Comparison of ENCODE assay signal across 26 mouse cellular contexts in genomic region chr14:16558033-16558432, GRCm38 (mm10).
DNase-seq lines count a peak whose midpoint lies in the region; ATAC-seq and TF ChIP-seq lines count a peak whose summit lies in the region.
"Had no signal": no experiment of that assay in that cellular context is flagged by ENCODE, and none has a peak within 500 bp of the region (broad histone marks: within the 10 kb centered on the region; RNA-seq: fewer than 3 reads in every experiment).

No protein-coding gene starts in this region.

- no peak for TF ChIP-seq EP300 in heart, adult 2 months (IDR thresholded peaks at IDR 0.05; ENCODE audit: insufficient read depth, low read depth, low read length)

- H3K9ac ChIP-seq in heart, embryonic 13.5 days, result no peak overlapping the region
- H3K9ac ChIP-seq in heart, adult 2 months (ENCODE audit: low read depth, low read length), result no peak overlapping the region
- H3K9ac ChIP-seq in lung, embryonic 16.5 days (ENCODE audit: low read length), result no peak overlapping the region
- H3K9ac ChIP-seq: embryonic facial prominence, embryonic 12.5 days; hindbrain, embryonic 13.5 days; liver, embryonic 15.5 days; midbrain, embryonic 15.5 days; neural tube, embryonic 15.5 days had no signal

- H3K27ac ChIP-seq in heart, embryonic 13.5 days (replicated peaks), result peak overlapping the region; percentile 33
- no peak overlapping the region; the same call in 1 of the 2 replicates for H3K27ac ChIP-seq in heart, adult 2 months
- no peak overlapping the region for H3K27ac ChIP-seq in lung, embryonic 16.5 days (ENCODE audit: low read length)
- H3K27ac ChIP-seq: embryonic facial prominence, embryonic 12.5 days; hindbrain, embryonic 13.5 days; liver, embryonic 15.5 days; midbrain, embryonic 10.5 days; midbrain, embryonic 15.5 days; neural tube, embryonic 15.5 days had no signal

- peak; percentile 39; the same call in 1 of the 2 replicates for ATAC-seq in heart, embryonic 13.5 days (ENCODE audit: extremely low read depth, insufficient number of reproducible peaks, low FRiP score, low TSS enrichment)
- peak; percentile 42; the same call in 1 of the 2 replicates for ATAC-seq in lung, embryonic 16.5 days (ENCODE audit: low read depth)
- ATAC-seq: forebrain, embryonic 16.5 days; midbrain, embryonic 15.5 days; Patski had no signal

- no peaks in the 10 kb centered on the region for H3K27me3 ChIP-seq in heart, embryonic 13.5 days (replicated peaks)
- H3K27me3 ChIP-seq in heart, adult 2 months (ENCODE audit: control insufficient read depth, insufficient read depth, low read length), result no peaks in the 10 kb centered on the region
- no peaks in the 10 kb centered on the region for H3K27me3 ChIP-seq in lung, embryonic 16.5 days (ENCODE audit: control insufficient read depth, insufficient read depth, low read depth, low read length)
- H3K27me3 ChIP-seq: embryonic facial prominence, embryonic 12.5 days; hindbrain, embryonic 13.5 days; liver, embryonic 15.5 days; midbrain, embryonic 15.5 days; neural tube, embryonic 15.5 days; Patski had no signal

- TF ChIP-seq POLR2A in heart, adult 2 months (IDR thresholded peaks at IDR 0.05; ENCODE audit: insufficient read depth, low read depth, low read length), result no peak

- peaks cover 97% of the 10 kb centered on the region for H3K4me1 ChIP-seq in heart, embryonic 13.5 days
- peaks cover 35% of the 10 kb centered on the region for H3K4me1 ChIP-seq in heart, adult 2 months (ENCODE audit: control insufficient read depth, insufficient read depth, low read length)
- peaks cover 23% of the 10 kb centered on the region for H3K4me1 ChIP-seq in lung, embryonic 16.5 days (replicated peaks; ENCODE audit: control insufficient read depth, insufficient read depth, low read length)
- H3K4me1 ChIP-seq: liver, embryonic 15.5 days had no signal

- no peak for DNase-seq in heart, adult 2 months
- DNase-seq in heart, postnatal 4 days, result peak; percentile 31
- no peak for DNase-seq in heart, adult 11 months
- peak; percentile 76 for DNase-seq in lung, postnatal 36 days
- DNase-seq in adipocyte (ENCODE audit: low spot score), result no peak
- DNase-seq: adrenal gland, postnatal 14 days; cerebellum, adult 11 months; cerebellum, adult 9-10 months; embryo, embryonic 11 days; kidney, adult 11 months; kidney, postnatal 14 days; liver; retina, postnatal 1 day; right cerebral cortex, postnatal 14 days; thymus, postnatal 4 days had no signal

- TF ChIP-seq CTCF in heart, adult 2 months (IDR thresholded peaks at IDR 0.05), result no peak

- intact Hi-C loops in heart, adult 2 months (cut with DNase I), result no loop called here

- WGBS in heart, embryonic 13.5 days, result 55% methylated on average over 2 of the region's 2 CpGs
- WGBS in heart, adult 2 months, result 73% methylated on average over 2 of the region's 2 CpGs
- 88% methylated on average over 2 of the region's 2 CpGs for WGBS in lung, embryonic 16.5 days

- no peak overlapping the region for H3K4me3 ChIP-seq in heart, embryonic 13.5 days
- H3K4me3 ChIP-seq in heart, adult 2 months, result no peak overlapping the region
- no peak overlapping the region for H3K4me3 ChIP-seq in lung, embryonic 16.5 days (ENCODE audit: low read length)
- H3K4me3 ChIP-seq: embryonic facial prominence, embryonic 12.5 days; hindbrain, embryonic 13.5 days; liver, embryonic 15.5 days; midbrain, embryonic 10.5 days; midbrain, embryonic 15.5 days; neural tube, embryonic 15.5 days had no signal

- H3K4me2 ChIP-seq in heart, embryonic 13.5 days, result no peak overlapping the region
- H3K4me2 ChIP-seq in lung, embryonic 16.5 days (ENCODE audit: low read depth, low read length), result no peak overlapping the region
- H3K4me2 ChIP-seq: embryonic facial prominence, embryonic 12.5 days; hindbrain, embryonic 13.5 days; liver, embryonic 15.5 days; midbrain, embryonic 15.5 days; neural tube, embryonic 15.5 days had no signal

- no peaks in the 10 kb centered on the region; the same call in 1 of the 2 replicates for H3K79me2 ChIP-seq in heart, adult 2 months (replicated peaks; ENCODE audit: control insufficient read depth, insufficient read depth, low read length)

- H3K36me3 ChIP-seq in heart, embryonic 13.5 days, result no peaks in the 10 kb centered on the region
- H3K36me3 ChIP-seq in heart, adult 2 months (ENCODE audit: control insufficient read depth, insufficient read depth, low read length), result peaks cover 12% of the 10 kb centered on the region
- H3K36me3 ChIP-seq in lung, embryonic 16.5 days (ENCODE audit: control insufficient read depth, insufficient read depth, low read length), result no peaks in the 10 kb centered on the region
- H3K36me3 ChIP-seq: embryonic facial prominence, embryonic 12.5 days; G1E; hindbrain, embryonic 13.5 days; liver, embryonic 15.5 days; midbrain, embryonic 10.5 days; midbrain, embryonic 15.5 days; neural tube, embryonic 15.5 days had no signal

- no peaks in the 10 kb centered on the region for H3K9me3 ChIP-seq in heart, embryonic 13.5 days
- H3K9me3 ChIP-seq in lung, embryonic 16.5 days (ENCODE audit: control insufficient read depth, low read length), result no peaks in the 10 kb centered on the region
- H3K9me3 ChIP-seq: embryonic facial prominence, embryonic 12.5 days; G1E; hindbrain, embryonic 13.5 days; liver, embryonic 15.5 days; midbrain, embryonic 10.5 days; midbrain, embryonic 15.5 days; neural tube, embryonic 15.5 days had no signal

Comparison
In these comparisons a context has a peak if more than half of its experiments do, and no peak if none do; other contexts are left out.
1. DNase-seq: peak in heart, postnatal 4 days (single experiment) and lung, postnatal 36 days (single experiment); none in heart, adult 2 months (0 of 2), heart, adult 11 months (single experiment) and adipocyte (single experiment).